Mouse (Mus musculus) retina, postnatal 1 day (tissue): ENCODE results near the gene Wsb1.
A peak's percentile ranks its signal among the peaks of the same experiment; 100 is the strongest.
"Not testable (repeated sequence)": the region's sequence is repeated elsewhere in the genome, so short reads cannot be mapped to it uniquely, and the experiment has no call there.

Experiments
- DNase-seq: peaks from one replicate; pipeline ENCODE4 v3.0.0-alpha.2; 2012

Gene Wsb1

DNA sequence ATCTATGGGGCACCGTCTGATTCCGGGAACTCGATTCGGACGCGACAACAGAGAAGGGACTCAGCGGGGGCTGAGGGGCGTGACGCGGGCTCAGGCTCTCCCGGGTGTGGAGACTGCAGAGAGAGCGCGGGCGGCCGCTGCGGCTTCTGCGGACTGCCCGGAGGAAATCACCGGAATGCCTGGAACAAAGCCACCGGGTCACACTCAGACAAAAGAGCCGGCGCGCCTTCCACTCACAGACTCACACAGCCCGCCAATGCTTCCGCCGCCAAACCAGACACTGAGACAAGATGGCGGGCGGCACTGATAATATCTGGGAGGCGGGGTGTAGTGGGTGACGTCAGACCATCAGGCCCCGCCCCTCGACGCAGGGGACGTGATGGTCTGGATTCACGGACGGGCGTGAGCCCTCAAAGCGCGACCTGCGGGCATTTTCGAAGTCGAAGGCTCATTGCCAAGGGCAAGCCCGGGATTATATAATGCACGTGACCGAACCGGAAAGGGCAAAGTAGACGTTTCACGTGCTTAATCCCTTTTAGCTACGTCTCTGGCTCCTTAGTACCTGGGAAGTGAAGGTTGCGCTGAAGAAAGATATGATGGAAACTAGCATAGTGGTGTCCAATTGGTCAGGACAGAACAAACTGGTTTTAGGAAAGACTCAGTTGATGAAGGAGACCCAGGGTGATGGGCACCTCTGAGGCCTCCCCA, at the start of gene Wsb1:
TSS of gene Wsb1 (minus strand) at position 281 of the 708 bp plus-strand sequence.
- DNase-seq = peak; percentile 97

DNA sequence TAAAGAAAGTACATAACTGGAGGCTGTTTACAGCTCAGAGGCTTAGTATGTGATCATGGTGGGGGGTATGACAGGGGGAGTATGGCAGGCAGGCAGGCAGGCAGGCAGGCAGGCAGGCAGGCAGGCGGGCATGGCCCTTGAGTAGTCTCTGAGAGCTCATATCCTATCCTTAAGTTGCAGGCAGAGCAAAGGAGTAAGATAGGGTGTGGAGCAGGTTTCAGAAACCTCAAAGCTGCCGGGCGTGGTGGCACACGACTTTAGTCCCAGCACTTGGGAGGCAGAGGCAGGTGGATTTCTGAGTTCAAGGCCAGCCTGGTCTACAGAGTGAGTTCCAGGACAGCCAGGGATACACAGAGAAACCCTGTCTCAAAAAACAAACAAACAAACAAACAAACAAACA, 49.8 kb upstream of the Wsb1 start:
- not testable (repeated sequence) for DNase-seq

DNA sequence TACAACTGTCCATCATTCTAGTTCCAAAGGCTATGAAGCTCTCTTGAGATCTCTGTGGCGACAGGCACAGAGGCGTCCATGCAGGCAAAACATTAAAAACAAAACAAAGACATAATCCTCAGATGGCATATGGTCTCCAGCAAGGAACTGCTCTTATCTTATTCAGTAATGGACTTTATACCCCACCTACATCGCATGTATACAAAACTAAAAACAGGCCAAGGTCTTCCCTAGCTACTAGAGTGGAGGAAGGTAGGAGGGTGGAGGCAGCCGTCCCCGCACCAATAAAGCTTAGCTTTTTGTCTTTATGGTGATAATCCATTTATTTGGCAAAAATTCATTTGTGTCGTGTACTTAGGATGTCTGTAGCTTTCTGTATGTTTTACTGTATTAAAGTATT, 48.6 kb upstream of the Wsb1 start:
- DNase-seq = no peak

DNA sequence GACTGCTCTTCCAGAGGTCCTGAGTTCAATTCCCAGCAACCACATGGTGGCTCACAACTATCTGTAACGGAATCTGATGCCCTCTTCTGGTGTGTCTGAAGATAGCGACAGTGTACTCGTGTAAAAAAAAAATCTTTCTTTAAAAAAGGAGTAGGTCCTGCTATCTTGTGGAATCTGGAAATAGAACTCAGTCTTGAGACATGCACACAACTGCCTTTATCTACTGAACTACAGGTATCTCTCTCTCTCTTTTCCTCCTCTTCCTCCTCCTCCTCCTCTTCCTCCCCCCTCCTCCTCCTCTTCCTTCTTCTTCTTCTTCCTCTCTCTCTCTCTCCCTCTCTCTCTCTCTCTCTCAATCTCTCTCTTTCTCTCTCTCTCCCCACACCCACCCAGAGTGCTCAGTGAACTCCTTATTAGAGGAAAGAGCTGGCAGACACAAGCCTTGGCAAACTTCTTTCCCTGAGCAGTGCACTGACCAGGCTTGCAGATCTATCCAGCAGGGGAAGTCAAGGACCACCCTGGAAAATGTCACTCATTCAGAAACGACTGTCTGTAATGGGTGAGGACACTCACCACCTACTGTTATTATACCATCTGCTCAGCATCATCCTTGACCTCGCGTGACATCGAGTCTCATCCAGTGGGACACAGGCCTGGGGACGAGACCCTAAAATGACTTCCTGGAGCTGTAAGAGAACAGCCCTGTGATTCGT, 45.4 kb upstream of the Wsb1 start:
- DNase-seq = no peak

DNA sequence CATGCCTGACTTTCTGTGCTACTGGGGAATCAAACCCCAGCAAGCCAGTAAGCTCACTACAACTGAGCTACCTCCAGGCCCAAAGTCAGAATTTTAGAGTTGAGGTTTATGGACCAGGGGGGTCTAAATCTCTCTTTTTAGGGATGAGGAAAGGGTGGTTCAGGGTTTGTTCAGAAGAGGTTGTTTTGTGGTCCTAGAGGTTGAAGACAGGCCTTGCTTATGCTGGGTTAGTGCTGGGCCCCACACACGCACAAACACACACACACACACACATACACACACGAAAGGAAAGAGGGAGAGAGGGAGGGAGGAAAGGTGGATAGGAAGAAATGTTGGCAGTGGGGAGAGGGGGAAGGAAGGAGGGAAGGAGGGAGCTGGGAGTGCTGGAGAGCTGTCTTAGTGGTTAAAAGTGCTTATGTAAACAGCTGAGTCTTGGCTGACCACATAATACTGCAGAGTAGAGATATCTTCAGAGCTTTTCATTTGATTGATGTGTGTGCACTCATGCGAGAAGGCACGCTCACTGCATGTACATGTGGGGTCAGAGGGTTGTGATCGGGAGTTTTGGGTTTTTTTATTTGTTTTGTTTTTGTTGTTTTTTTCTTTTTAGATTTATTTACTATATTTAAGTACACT, 42.5 kb upstream of the Wsb1 start, which contains the start of gene Gm9964:
TSS of gene Gm9964 (minus strand) at position 51 of the 636 bp plus-strand sequence.
- no peak for DNase-seq

DNA sequence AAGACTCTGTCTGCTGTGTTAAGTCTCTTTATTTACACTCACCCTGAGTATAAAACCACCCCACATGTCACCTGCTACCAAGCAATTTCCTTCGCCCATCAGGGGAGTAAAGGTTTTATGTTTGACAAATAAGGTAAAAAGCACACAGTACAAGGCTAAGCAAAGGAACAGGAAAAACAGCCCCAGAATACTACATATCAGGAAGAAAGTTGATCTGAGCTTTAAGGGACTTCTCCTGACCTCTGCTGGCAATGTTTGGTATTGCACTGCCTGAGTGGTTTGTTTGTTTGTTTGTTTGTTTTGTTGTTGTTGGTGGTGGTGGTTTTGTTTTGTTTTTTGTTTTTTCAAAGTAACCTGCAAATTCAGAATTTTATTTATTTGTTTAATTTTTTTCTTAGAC, 41.7 kb upstream of the Wsb1 start:
- peak; percentile 73 for DNase-seq

DNA sequence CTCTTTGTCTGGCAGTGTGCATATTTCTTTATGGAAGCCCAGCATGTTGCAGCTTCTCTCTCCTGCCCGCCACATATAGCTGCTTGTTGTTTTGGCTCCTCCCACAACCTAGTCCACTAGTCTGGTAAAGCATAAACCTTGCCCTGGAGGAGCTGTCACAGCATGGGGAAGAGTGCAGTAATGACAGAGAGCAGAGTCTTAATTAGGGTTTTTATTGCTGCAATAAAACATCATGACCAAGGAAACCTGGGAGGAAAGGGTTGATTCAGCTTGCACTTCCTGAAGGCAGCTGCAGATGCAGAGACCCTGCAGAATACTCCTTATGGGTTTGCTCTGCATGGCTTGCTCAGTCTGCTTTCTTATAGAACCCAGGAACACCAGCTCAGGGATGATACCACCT, 39.5 kb upstream of the Wsb1 start:
- peak; percentile 19 for DNase-seq

DNA sequence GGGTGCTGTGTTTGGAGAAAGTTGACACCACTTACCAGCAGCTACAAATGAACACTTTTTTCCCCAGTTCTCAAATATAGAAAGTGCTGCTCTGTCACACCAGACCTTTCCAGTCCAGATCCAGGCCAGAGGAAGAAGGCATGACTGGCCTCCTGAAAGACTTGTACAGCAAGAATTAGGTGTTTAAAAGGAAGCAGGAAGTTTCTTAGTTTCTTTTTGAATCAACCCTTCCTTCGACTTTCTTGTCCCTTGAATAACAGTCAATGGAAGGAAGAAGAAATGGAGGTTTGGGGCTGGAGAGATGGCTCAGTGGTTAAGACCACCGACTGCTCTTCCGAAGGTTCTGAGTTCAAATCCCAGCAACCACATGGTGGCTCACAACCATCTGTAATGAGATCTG, 38.6 kb upstream of the Wsb1 start:
- no peak for DNase-seq

DNA sequence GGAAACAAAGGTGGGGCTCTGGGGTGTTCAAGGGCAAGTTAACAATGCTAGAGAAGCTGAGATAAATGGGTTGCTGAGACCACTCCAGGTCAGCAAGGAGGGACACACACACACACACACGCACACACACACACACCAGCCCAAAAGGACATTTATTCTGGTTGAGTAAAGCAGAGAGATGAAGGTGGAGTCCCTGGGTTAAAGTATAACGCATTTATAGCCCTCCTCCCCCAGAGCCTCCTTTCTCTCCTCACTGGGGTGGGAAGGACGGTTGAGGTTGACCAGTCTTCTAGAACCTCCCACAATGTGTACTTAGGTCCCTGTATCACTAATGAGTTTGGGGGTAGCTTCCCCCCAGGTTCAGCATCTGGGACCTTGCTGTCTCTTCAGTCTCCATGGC, 37.7 kb upstream of the Wsb1 start:
- no peak for DNase-seq

DNA sequence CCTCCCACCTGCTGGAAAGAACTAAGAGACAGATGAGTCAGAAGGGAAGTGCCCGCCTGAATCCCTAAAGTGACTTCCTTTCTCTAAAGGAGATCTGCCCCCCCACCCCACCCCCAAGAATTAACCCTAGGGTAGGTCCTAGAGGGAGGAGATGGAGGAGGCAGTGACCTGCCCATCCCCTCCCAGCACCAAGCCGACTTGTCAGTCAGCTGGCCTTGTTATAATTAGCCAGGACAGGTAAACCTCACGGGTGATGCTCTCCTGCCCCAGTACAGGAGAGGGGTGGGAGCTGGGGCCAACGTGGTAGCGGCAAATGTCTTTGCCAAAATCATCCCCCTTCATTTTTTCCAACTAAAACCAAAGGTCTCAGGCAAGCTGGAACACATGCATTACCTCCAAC, 37.2 kb upstream of the Wsb1 start:
- no peak for DNase-seq

DNA sequence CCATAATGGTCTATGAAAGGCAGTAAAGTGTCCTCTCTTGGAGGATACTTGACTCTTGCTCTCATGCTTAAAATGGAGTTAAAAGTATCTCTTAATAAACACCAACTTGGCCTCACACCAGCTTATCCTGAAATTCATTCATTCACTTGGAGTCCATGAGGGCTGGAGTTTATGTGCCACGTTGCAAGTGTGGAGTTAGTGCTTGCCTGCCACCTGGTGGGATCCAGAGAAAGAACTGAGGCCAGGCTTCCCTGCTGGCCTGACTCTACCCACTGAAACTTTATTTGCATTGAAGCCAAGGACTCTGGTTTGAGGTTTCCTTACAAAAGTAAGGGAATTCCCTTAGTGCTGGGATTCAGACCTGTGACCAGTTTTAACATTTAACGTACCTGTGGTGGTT, 36.0 kb upstream of the Wsb1 start:
- peak; percentile 34 for DNase-seq

DNA sequence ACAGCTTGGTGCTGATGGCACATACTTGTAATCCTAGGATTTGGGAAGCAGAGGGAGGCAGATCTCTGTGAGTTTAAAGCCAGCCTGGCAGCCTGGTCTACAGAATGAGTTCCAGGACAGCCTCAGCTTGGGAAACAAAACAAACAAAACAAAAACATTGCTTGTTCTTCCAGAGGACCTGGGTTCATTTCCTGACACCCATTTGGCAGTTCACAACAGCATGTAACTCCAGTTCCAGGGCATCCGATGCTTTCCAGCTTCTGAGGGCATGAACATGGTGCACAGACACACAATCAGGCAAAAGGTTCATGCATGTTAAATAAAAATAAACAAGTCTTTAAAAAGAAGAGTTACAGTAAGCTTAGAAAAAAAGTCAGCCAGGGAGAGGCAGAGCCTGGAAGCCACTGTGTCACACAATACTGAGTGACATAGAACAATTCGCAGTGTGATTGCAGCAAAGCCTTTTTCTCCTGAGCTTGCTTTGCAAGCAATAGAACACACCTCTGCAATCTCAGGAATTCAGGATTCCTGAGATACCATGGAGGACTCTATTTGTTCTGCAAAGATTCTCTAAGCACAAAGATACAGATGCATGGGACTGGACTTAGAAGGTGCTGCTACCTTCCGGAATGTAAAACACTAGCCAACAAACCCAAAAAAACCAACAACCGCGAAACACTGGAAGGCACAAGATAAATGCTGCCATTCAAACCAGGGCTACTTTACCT, 34.6 kb upstream of the Wsb1 start:
- no peak for DNase-seq

DNA sequence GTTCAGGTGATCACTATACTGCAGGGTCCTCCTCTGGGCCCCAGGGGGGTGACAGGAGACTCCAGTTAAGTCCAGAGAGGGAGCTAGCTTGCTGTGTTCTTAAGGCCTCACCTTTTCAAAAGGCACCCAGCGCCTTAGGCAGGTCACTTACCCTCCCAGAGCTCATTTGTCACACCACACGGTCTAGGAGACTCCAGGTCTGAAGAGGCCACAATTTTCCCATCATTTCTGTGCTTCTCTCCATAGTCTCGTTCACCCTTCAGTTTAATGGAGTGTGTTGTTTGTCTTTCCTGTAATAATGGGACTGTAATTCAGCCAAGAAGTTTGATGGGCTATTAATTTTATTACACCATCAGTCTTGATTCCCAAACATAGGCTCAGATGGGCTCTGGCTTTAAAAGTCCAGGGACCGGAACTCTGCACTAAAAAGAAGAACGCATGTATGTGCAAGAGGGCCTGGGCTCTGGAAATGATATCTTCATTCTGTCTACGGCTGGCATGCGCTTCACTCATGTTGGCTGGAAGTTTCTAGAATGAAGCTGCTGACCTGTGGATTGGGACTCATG, 33.9 kb upstream of the Wsb1 start:
- no peak for DNase-seq

DNA sequence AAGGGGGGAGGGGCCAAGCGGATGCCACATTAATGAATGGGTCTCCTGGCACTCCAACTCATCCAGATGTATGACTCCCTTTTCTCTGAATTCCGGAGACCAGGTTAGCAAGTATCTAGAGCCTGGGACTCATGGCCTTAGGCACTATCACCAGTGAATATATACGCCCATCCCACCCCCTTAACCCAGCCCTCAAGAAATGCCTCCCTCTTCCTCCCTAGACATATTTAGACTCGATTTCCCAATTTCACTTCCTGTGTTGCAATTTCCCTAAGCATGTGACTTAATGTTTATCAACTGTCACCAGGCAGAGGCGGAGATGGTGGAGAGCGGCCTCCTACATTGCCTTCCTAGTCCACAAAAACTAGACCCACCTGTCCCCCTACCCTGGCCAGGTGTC, 33.0 kb upstream of the Wsb1 start:
- DNase-seq = no peak

DNA sequence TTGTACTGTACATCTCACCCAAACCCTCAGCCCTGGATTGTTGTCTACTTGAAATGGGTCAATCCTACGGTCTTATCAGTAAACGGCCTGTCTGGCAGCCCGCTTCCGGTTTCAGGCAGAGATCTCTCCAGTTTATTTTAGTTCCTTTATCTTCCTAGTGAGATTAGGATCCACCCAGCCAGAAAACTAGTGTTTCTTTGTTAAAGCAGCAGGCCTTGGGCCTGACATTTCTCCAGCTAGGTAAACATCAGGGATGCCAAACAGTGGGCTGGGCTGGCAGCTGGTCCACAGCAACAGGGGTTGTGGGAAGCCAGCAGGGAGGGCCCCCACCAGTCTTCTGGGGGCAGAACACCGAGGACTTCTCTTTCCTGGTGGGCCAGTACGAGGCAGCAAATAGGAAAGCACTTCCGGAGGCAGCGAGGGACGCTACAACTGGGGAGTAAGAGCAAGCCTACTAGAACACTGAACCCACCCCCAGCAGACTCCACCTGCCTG, 31.9 kb upstream of the Wsb1 start:
- no peak for DNase-seq

DNA sequence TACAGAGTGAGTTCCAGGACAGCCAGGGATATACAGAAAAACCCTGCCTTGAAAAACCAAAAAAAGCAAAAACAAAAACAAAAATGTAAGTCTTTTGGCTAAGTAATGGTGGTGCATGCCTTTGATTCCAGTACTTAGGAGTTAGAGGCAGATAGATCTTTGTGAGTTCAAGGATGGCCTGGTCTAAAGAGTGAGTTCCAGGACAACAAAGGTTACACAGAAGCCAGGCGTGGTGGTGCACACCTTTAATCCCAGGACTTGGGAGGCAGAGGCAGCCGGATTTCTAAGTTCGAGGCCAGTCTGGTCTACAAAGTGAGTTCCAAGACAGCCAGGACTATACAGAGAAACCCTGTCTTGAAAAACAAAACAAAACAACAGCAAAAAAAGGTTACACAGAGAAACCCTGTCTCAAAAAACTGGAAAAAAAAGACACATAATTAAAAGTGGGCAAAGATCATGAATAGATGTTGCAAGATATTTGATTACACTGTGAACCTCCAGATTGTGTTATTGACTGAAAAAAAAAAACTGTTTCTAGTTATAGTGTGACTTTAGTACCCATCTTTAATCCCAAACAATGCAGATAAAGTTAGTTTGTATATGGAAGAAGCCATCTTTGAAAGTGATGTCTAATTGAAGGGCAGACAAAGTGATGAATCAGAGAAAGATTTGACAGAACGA, 29.0 kb upstream of the Wsb1 start:
- no peak for DNase-seq

DNA sequence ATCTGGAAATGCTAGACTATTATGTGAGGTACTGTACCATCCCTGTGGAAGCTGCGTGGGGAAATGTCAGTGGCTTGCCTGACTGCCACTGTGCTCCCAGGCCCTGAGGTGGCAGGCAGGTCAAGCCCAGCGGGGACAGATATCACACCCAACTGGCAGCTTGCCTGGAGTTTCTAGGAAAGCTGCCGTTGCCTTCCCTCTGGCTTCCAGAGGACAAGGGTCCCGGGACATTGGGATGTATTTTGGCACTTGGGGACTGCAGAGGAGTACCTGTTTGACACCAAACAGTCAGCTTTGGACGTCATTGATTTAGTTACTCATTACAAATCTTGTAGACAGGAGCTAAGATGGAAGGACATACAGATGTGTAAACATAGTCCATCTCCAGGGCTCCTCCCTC, 26.9 kb upstream of the Wsb1 start:
- DNase-seq = no peak

DNA sequence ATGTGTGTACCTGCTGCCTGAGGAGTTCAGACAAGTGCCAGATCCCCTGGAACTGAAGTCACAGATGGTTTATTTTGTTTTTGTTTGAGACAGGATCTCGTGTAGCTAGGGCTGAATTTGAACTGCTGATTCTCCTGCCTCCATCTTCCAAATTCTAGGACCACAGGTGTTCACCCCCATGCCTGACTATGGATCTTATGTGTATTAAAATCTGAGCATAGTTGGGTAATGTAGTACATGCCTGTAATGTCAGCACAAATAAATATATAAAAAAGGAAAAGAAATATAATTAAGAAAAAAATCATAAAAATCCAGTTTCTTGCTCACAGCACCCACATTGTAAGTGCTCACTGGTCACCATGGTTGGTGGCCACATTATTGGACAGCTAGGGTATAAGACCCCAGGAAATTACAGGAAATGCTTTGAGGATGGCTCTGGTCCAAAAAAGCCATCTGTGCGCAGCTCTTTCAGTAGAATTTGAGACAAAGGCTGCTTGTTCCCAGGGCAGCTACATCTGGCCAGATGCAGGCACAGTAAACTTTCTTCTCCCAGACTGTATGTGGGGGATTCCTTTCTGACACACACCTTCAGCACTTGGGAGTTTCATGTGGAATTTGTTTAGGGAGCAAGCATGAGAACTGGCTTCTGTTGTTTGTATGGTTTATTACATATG, 25.4 kb upstream of the Wsb1 start:
- DNase-seq = peak; percentile 34

DNA sequence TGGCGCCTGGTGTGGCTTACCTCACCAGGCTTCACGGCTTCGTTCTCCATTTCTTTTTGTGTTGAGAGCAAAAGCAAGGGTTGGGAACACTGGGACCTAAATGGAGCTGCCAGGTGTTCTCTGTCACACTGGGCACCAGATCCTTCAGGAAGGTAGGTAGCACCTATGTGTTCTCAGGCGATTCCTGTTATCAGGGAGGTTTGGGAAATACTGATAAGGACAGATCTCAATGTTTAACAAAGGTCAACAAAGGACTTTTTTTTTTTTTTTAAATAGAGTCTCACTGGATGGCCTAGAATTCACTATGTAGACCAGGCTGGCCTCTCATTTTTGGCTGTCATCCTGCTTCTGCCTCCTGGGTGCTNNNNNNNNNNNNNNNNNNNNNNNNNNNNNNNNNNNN, 19.3 kb upstream of the Wsb1 start:
- DNase-seq = no peak

DNA sequence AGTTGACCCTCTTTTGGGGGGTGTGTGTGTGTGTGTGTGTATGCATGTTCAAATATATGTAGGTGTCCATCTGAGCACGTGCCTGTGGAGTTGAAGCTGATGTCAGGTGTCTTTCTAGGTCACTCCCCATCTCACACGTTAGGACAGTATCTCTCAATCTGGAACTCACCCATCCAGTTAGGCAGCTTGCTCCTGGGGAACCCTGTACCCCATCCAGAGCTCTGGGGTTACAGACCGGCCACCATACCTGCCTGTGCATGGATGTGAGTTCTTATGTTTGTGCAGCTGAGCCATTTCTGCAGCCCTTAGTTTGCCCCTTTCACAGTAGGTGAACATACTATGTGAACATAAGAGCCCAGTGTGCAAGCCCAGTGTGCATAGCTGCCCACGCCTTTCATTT, 18.6 kb upstream of the Wsb1 start:
- no peak for DNase-seq

DNA sequence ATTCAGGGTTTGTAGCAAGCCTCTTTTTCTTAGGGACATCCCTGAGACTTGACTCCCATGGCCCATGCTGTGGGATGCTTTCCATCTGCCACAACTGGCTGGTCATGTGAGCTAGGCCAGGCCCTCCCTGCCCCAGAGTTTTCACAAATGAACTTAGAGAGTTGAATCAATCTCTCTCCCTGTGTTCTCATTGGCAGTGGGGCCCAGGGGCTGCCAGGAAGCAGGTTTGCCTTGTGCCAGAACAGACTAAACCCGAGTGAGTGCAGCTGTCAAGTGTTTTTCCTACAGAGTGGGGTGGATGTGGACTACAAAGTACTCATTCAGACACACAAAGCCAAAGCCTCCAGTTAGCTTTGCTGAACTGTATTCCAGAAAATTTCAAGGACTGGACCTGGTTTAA, 12.7 kb upstream of the Wsb1 start:
- no peak for DNase-seq

DNA sequence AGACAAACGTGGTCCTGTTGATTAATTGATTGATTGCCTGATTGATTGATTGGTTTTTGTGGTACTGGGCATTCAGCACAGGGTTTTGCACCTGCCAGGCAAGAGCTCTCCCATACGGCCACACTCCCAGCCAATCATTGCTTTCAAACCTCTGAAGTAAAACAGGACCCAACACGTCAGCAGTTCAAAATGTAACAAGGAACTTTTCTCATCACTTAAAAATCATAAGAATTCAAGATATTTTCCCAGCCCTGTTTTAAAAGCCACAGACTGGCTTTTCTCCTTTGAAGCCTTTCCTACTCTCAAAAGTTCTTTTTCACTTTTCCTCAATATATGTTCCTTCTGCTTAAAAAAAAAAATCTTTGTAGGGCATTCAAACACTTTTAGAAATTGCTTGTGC, 9.9 kb upstream of the Wsb1 start:
- DNase-seq = no peak
